Mouse (Mus musculus) midbrain, embryonic 12.5 days (tissue): ENCODE data around the gene Rnpepl1. TPM values are rescaled to one million over a fixed set of nuclear protein-coding genes. Genes with fewer than 3 reads are reported as not detected.
"Not testable (repeated sequence)": the region's sequence is repeated elsewhere in the genome, so short reads cannot be mapped to it uniquely, and the experiment has no call there.

ENCODE experiments used
- ATAC-seq: fragments of 200-750 bp; cut with Nextera tagmentation; 2 replicates; pipeline ENCODE4 v1.8.0; 2017; ENCODE audit warnings: low read depth, moderate TSS enrichment, moderate library complexity; ENCODE audit not compliant: low FRiP score
- H3K27ac ChIP-seq: fragments of 300-500 bp; sonication (generic); replicated peaks from 2 replicates; pipeline ENCODE4 v1.5.1; 2016; ENCODE audit warnings: mild to moderate bottlenecking
- H3K27me3 ChIP-seq: fragments of 300-500 bp; sonication (generic); 2 replicates; pipeline ENCODE4 v1.6.1; 2016; ENCODE audit warnings: mild to moderate bottlenecking
- H3K36me3 ChIP-seq: fragments of 300-500 bp; sonication (generic); 2 replicates; pipeline ENCODE4 v1.6.1; 2016
- H3K4me1 ChIP-seq: fragments of 300-500 bp; sonication (generic); 2 replicates; pipeline ENCODE4 v1.6.1; 2016
- H3K4me2 ChIP-seq: fragments of 300-500 bp; sonication (generic); replicated peaks from 2 replicates; pipeline ENCODE4 v1.6.1; 2016; ENCODE audit warnings: mild to moderate bottlenecking, moderate library complexity
- H3K4me3 ChIP-seq: fragments of 300-500 bp; sonication (generic); 2 replicates; pipeline ENCODE4 v1.5.1; 2016; ENCODE audit warnings: mild to moderate bottlenecking
- H3K9ac ChIP-seq: fragments of 300-500 bp; sonication (generic); replicated peaks from 2 replicates; pipeline ENCODE4 v1.6.1; 2016; ENCODE audit warnings: mild to moderate bottlenecking, moderate library complexity
- H3K9me3 ChIP-seq: fragments of 300-500 bp; sonication (generic); 2 replicates; pipeline ENCODE4 v1.6.1; 2016; ENCODE audit warnings: mild to moderate bottlenecking
- WGBS: fragments of 180-500 bp; shearing (Covaris S2); methylation state at CpG from one replicate; pipeline ENCODE4 v1.1.7; 2016; 5-methylcytosine and 5-hydroxymethylcytosine counted together
- polyA plus RNA-seq: library from polyadenylated mRNA; unstranded; fragments of >200 nt; fragmentation: Nextera tagmentation; extraction: Ambion mirVana; gene quantifications from 2 replicates; pipeline ENCODE4 v1.2.1, GENCODE M21; 2016

Rnpepl1 gene
- polyA plus RNA-seq, 1 experiment from 2014 or later, result 29.9 TPM

DNA sequence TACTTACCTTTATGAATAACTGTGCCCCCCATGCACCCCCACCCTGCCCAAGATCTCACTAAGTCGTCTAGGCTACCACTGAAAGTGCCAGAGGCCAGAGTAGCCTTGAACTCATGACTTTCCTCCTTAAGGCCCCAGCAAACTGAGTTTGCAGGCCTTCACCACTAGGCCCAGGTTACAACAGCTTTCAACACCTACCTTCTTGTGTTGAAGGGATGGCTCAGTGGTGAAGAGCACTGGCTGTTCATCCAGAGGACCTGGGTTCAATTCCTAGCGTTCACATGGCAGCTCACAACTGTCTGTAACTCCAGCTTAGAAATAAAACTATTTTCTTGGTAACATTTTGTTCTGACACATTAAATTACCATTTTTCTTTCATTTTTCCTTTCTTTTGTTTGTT, 43.1 kb downstream of the Rnpepl1 start:
- no peak overlapping the region for H3K4me2 ChIP-seq
- no peak overlapping the region for H3K4me3 ChIP-seq
- H3K36me3 ChIP-seq, result peaks cover 3% of the 10 kb centered on the region
- H3K27ac ChIP-seq, result no peak overlapping the region
- 79% methylated on average over 2 of the region's 2 CpGs for WGBS
- H3K9ac ChIP-seq, result no peak overlapping the region
- no peaks in the 10 kb centered on the region for H3K4me1 ChIP-seq
- H3K9me3 ChIP-seq, result no peaks in the 10 kb centered on the region
- H3K27me3 ChIP-seq, result no peaks in the 10 kb centered on the region
- ATAC-seq, result no peak

DNA sequence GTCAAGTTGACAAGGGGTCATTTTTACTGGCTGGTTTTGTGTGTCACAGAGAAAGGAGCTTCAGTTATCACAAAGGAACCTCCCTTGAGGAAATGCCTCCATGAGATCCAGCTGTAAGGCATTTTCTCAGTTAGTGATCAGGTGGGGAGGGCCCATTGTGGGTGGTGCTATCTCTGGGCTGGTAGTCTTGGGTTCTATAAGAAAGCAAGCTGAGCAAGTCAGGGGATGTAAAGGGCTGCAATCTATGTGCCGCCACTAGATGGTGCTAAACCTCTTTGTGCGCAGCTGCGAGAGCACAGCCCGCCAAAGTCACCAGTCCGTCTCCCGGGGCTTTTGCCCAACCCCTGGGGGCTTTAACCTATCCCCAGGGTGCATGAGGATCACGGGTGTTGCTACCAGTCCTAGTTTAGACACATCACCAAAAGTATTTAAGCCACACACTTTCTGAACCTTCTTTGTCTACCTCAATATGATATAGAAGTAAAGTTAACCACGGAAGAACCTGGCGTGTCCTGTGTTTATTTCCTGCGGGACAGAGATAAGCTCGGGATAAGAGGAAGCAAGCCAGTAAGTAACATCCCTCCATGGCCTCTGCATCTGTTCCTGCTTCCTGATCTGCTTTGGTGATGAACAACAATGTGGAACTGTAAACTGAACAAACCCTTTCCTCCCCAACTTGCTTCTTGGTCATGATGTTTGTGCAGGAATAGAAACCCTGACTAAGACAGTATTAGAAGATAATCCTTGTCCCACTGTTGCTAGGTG, 46.2 kb downstream of the Rnpepl1 start:
- H3K4me3 ChIP-seq, result peak overlapping the region; percentile 21; the same call in 1 of the 2 replicates

DNA sequence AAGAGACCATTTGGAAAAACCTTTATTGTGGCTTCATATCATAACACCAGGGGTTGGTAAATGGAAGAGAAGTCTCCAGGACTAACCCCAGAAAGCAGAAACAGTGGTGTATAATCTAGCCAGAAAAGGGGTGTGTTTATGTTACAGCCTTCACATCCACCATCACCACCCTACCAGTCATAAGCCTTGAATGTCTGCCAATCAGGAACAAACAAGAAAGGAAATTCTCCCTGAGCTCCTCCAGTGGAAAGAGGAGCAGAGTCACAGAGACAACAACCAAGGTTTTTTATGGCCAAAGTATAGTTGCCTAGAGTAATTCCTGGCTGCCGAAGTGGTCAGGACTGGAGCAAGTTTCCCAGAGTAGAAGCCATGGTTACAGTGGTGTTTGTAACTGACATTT, 48.4 kb downstream of the Rnpepl1 start:
- 93% methylated on average over 1 of the region's 1 CpGs for WGBS
- H3K36me3 ChIP-seq, result no peaks in the 10 kb centered on the region

More for the DNA sequence above, 46.2 kb downstream of the Rnpepl1 start:
- 10% methylated on average over 11 of the region's 11 CpGs for WGBS
- H3K27me3 ChIP-seq, ATAC-seq, H3K9me3 ChIP-seq, H3K36me3 ChIP-seq, H3K4me1 ChIP-seq, H3K27ac ChIP-seq: not testable (repeated sequence)
- Histone ChIP-seq H3K9ac (0 out of 2 replicates have a peak overlapping the region, but pooled peaks have one; percentile 15), H3K4me2 (peak overlapping the region; percentile 39)

DNA sequence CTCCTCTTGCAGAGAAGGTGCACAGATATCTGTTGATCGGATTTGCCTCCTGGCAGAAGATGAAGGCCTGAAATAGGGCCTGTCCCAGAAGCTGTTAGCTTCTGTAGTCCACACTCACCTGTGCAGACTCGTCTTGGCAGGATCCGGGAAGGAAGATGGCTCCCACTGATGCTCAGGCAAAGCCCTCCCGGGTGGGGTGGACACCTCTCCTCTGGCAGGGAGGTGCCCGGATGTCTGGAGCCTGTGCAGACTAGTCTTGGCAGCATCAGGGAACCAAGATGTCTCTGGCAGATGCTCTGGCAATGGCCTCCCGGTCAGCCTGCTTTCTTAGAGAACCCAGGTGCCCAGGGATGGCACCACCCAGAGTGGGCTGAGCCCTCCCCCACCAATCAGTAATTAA, 60.2 kb downstream of the Rnpepl1 start:
- H3K36me3 ChIP-seq, H3K27me3 ChIP-seq, H3K4me2 ChIP-seq, H3K4me3 ChIP-seq, H3K27ac ChIP-seq, ATAC-seq, H3K4me1 ChIP-seq, H3K9ac ChIP-seq, H3K9me3 ChIP-seq: not testable (repeated sequence)
- WGBS, result 85% methylated on average over 6 of the region's 6 CpGs

More for the DNA sequence above, 48.4 kb downstream of the Rnpepl1 start:
- Histone ChIP-seq H3K9me3 (no peaks in the 10 kb centered on the region), H3K4me3 (no peak overlapping the region), H3K4me2 (no peak overlapping the region), H3K4me1 (no peaks in the 10 kb centered on the region), H3K27ac (no peak overlapping the region), H3K27me3 (no peaks in the 10 kb centered on the region), H3K9ac (no peak overlapping the region)
- no peak for ATAC-seq

DNA sequence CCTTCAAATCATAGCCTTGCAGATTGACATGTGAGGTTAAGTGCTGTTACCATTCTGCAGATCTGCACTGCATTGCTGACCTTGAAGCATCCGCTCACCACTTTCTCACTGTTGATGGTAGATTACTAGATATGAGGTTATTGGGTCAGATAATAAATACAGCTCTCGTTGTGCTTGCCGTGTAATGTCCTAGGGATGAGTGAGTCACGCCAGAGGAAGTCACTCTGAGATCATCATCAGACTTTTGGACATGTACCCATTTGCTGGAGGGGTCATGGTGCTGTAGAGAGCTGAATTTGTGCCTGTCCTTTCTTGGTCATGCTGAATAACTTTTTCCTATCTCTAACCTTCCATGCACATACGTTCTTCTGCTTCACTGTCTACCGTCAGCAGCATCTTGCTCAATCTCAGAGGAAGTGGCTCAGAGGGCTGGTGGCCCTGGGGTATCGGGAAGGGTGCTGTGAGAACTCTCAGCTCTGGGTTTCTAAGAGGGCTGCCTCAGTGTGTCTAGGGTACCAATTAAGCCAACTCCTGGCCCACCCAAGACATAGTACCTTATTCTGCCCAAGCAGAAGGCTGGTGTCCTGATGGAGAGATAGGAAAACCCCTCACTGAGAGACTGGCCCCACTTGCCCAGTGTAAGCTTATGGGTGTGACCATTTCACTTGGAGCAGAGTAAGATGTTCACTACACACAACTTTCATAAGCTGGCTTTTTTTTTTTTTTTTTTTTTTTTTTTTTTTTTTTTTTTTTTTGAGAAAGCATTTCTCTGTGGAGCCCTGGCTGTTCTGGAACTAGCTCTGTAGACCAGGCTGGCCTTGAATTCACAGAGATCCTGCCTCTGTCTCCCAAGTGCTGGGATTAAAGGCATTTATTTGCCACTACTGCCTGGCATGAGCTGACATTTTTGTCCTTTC, 61.6 kb downstream of the Rnpepl1 start:
- Histone ChIP-seq H3K4me1 (no peaks in the 10 kb centered on the region), H3K9ac (no peak overlapping the region), H3K27me3 (no peaks in the 10 kb centered on the region), H3K4me2 (no peak overlapping the region), H3K9me3 (no peaks in the 10 kb centered on the region), H3K27ac (no peak overlapping the region), H3K4me3 (no peak overlapping the region), H3K36me3 (no peaks in the 10 kb centered on the region)
- 89% methylated on average over 7 of the region's 7 CpGs for WGBS
- no peak for ATAC-seq

GRCm38 (mm10) chr1:92972854-92973253, 62.3 kb downstream of the Rnpepl1 start:
- 53% methylated on average over 1 of the region's 1 CpGs for WGBS
- no peak for ATAC-seq
- Histone ChIP-seq H3K4me2 (no peak overlapping the region), H3K36me3 (no peaks in the 10 kb centered on the region), H3K9me3 (no peaks in the 10 kb centered on the region), H3K27ac (no peak overlapping the region), H3K4me3 (no peak overlapping the region), H3K27me3 (peaks cover 4% of the 10 kb centered on the region; the same call in 1 of the 2 replicates), H3K4me1 (no peaks in the 10 kb centered on the region), H3K9ac (no peak overlapping the region)

Other genes starting within 250 kb of the Rnpepl1 start
- 82.4 and 89.5 TPM in 2 replicates for gene Gpc1, start 79.1 kb upstream of the Rnpepl1 start, polyA plus RNA-seq
- 0.45 and 0.80 TPM in 2 replicates for gene Ankmy1, start 7.9 kb upstream of the Rnpepl1 start, polyA plus RNA-seq
- gene Dusp28, start 3.8 kb upstream of the Rnpepl1 start, polyA plus RNA-seq, result 14.6 and 16.7 TPM in 2 replicates
- gene Capn10, start 23.6 kb downstream of the Rnpepl1 start, polyA plus RNA-seq, result 55.2 TPM in 2 replicates
- 0.27 and 0.45 TPM in 2 replicates for gene Gpr35, start 40.1 kb downstream of the Rnpepl1 start, polyA plus RNA-seq
- not detected in 2 replicates for gene Aqp12, start 95.6 kb downstream of the Rnpepl1 start, polyA plus RNA-seq
- gene Kif1a, start 191.2 kb downstream of the Rnpepl1 start, polyA plus RNA-seq, result 125 and 126 TPM in 2 replicates
- not detected in 2 replicates for gene Agxt, start 224.5 kb downstream of the Rnpepl1 start, polyA plus RNA-seq